Mouse (Mus musculus): ENCODE results near the gene Arhgef28.

- TF ChIP-seq POLR2A (IDR thresholded peaks at IDR 0.05; ENCODE audit: borderline replicate concordance, insufficient read depth, low read length), result no peak
- TF ChIP-seq CTCF (IDR thresholded peaks at IDR 0.05; ENCODE audit: borderline replicate concordance, insufficient read depth, low read depth, low read length), result no peak
These were observed 197.2 kb downstream of the Arhgef28 start for GRCm38 (mm10) chr13:98009070-98009469.
